Mouse (Mus musculus): ENCODE measurements around the gene Myocd. TPM values are rescaled to one million over a fixed set of nuclear protein-coding genes. Genes with fewer than 3 reads are reported as not detected.

Myocd gene
- total and polyA plus RNA-seq, 2 experiments from 2014 or later = 55.9 to 129 TPM

- no peaks in the 10 kb centered on the region for H3K27me3 ChIP-seq (ENCODE audit: control insufficient read depth, insufficient read depth, low read length)
- no peaks in the 10 kb centered on the region for H3K36me3 ChIP-seq (replicated peaks; ENCODE audit: control insufficient read depth, insufficient read depth, low read length)
- WGBS = 35% methylated on average over 11 of the region's 11 CpGs
- DNase-seq (ENCODE audit: low spot score) (no peak), ATAC-seq (ENCODE audit: insufficient read depth, low read depth) (no peak)
- H3K4me1 ChIP-seq (ENCODE audit: control insufficient read depth, insufficient read depth) = peaks cover 25% of the 10 kb centered on the region
- no peak overlapping the region for H3K4me3 ChIP-seq (ENCODE audit: low read depth, low read length)
- no peak overlapping the region; the same call in 1 of the 2 replicates for H3K9ac ChIP-seq (replicated peaks; ENCODE audit: low read depth, low read length)
- H3K9me3 ChIP-seq (replicated peaks; ENCODE audit: control insufficient read depth, low read length) = no peaks in the 10 kb centered on the region
- peak overlapping the region; percentile 60; the same call in 1 of the 2 replicates for H3K27ac ChIP-seq (ENCODE audit: low read depth)
- peak overlapping the region; percentile 27; the same call in 1 of the 2 replicates for H3K4me2 ChIP-seq (ENCODE audit: low read depth, low read length)
- TF ChIP-seq CTCF (IDR thresholded peaks at IDR 0.05; ENCODE audit: low read depth) = no peak
- TF ChIP-seq EP300 (IDR thresholded peaks at IDR 0.05; ENCODE audit: low read depth) = no peak
Measured at GRCm38 (mm10) chr11:65256143-65256542, 13.6 kb downstream of the Myocd start.

- no peak for ATAC-seq (ENCODE audit: insufficient read depth, low read depth)
- H3K4me1 ChIP-seq (ENCODE audit: control insufficient read depth, insufficient read depth) = peaks cover 25% of the 10 kb centered on the region
Measured at GRCm38 (mm10) chr11:65255564-65255963, 14.2 kb downstream of the Myocd start.

GRCm38 (mm10) chr11:65250366-65250765 is 19.4 kb downstream of the Myocd start:
- Histone ChIP-seq H3K4me3 (ENCODE audit: low read depth, low read length) (no peak overlapping the region), H3K27me3 (ENCODE audit: control insufficient read depth, insufficient read depth, low read length) (no peaks in the 10 kb centered on the region), H3K9me3 (replicated peaks; ENCODE audit: control insufficient read depth, low read length) (no peaks in the 10 kb centered on the region), H3K36me3 (replicated peaks; ENCODE audit: control insufficient read depth, insufficient read depth, low read length) (no peaks in the 10 kb centered on the region; the same call in 1 of the 2 replicates), H3K27ac (ENCODE audit: low read depth) (peak overlapping the region; percentile 15; the same call in 1 of the 2 replicates), H3K4me2 (ENCODE audit: low read depth, low read length) (no peak overlapping the region), H3K9ac (replicated peaks; ENCODE audit: low read depth, low read length) (no peak overlapping the region), H3K4me1 (ENCODE audit: control insufficient read depth, insufficient read depth) (peaks cover 15% of the 10 kb centered on the region; the same call in 1 of the 2 replicates)
- ATAC-seq (ENCODE audit: insufficient read depth, low read depth) (no peak), DNase-seq (ENCODE audit: low spot score) (no peak)
- TF ChIP-seq CTCF (IDR thresholded peaks at IDR 0.05; ENCODE audit: low read depth) (no peak), EP300 (IDR thresholded peaks at IDR 0.05; ENCODE audit: low read depth) (no peak)
- WGBS = 88% methylated on average over 4 of the region's 4 CpGs

More at GRCm38 (mm10) chr11:65255564-65255963, 14.2 kb downstream of the Myocd start:
- no peak for TF ChIP-seq EP300 (IDR thresholded peaks at IDR 0.05; ENCODE audit: low read depth)
- no peak for TF ChIP-seq CTCF (IDR thresholded peaks at IDR 0.05; ENCODE audit: low read depth)
- H3K36me3 ChIP-seq (replicated peaks; ENCODE audit: control insufficient read depth, insufficient read depth, low read length) = no peaks in the 10 kb centered on the region
- H3K9me3 ChIP-seq (replicated peaks; ENCODE audit: control insufficient read depth, low read length) = no peaks in the 10 kb centered on the region
- H3K9ac ChIP-seq (replicated peaks; ENCODE audit: low read depth, low read length) = peak overlapping the region; percentile 35; the same call in 1 of the 2 replicates
- H3K4me3 ChIP-seq (ENCODE audit: low read depth, low read length) = no peak overlapping the region
- H3K27me3 ChIP-seq (ENCODE audit: control insufficient read depth, insufficient read depth, low read length) = no peaks in the 10 kb centered on the region
- DNase-seq (ENCODE audit: low spot score) = no peak
- peak overlapping the region; percentile 60 for H3K27ac ChIP-seq (ENCODE audit: low read depth)
- 41% methylated on average over 6 of the region's 6 CpGs for WGBS
- H3K4me2 ChIP-seq (ENCODE audit: low read depth, low read length) = peak overlapping the region; percentile 27; the same call in 1 of the 2 replicates

- no peaks in the 10 kb centered on the region for H3K27me3 ChIP-seq (ENCODE audit: control insufficient read depth, insufficient read depth, low read length)
- H3K9ac ChIP-seq (replicated peaks; ENCODE audit: low read depth, low read length) = no peak overlapping the region; the same call in 1 of the 2 replicates
- H3K9me3 ChIP-seq (replicated peaks; ENCODE audit: control insufficient read depth, low read length) = no peaks in the 10 kb centered on the region
- DNase-seq (ENCODE audit: low spot score) (no peak), ATAC-seq (ENCODE audit: insufficient read depth, low read depth) (no peak)
- peaks cover 19% of the 10 kb centered on the region; the same call in 1 of the 2 replicates for H3K4me1 ChIP-seq (ENCODE audit: control insufficient read depth, insufficient read depth)
- H3K4me3 ChIP-seq (ENCODE audit: low read depth, low read length) = no peak overlapping the region
- H3K36me3 ChIP-seq (replicated peaks; ENCODE audit: control insufficient read depth, insufficient read depth, low read length) = no peaks in the 10 kb centered on the region; the same call in 1 of the 2 replicates
- TF ChIP-seq CTCF (IDR thresholded peaks at IDR 0.05; ENCODE audit: low read depth) (no peak), EP300 (IDR thresholded peaks at IDR 0.05; ENCODE audit: low read depth) (no peak)
- 41% methylated on average over 8 of the region's 8 CpGs for WGBS
- H3K4me2 ChIP-seq (ENCODE audit: low read depth, low read length) = no peak overlapping the region
- H3K27ac ChIP-seq (ENCODE audit: low read depth) = peak overlapping the region; percentile 59; the same call in 1 of the 2 replicates
Measured at GRCm38 (mm10) chr11:65246301-65247054, 23.3 kb downstream of the Myocd start.

- Histone ChIP-seq H3K36me3 (replicated peaks; ENCODE audit: control insufficient read depth, insufficient read depth, low read length) (no peaks in the 10 kb centered on the region; the same call in 1 of the 2 replicates), H3K9me3 (replicated peaks; ENCODE audit: control insufficient read depth, low read length) (no peaks in the 10 kb centered on the region), H3K9ac (replicated peaks; ENCODE audit: low read depth, low read length) (no peak overlapping the region), H3K27ac (ENCODE audit: low read depth) (peak overlapping the region; percentile 84), H3K4me2 (ENCODE audit: low read depth, low read length) (no peak overlapping the region), H3K27me3 (ENCODE audit: control insufficient read depth, insufficient read depth, low read length) (no peaks in the 10 kb centered on the region), H3K4me3 (ENCODE audit: low read depth, low read length) (no peak overlapping the region), H3K4me1 (ENCODE audit: control insufficient read depth, insufficient read depth) (0 out of 2 replicates have a peak, but pooled peaks cover 8% of the 10 kb centered on the region)
- ATAC-seq (ENCODE audit: insufficient read depth, low read depth) (peak; percentile 78), DNase-seq (ENCODE audit: low spot score) (peak; percentile 82)
- WGBS = 37% methylated on average over 3 of the region's 3 CpGs
- TF ChIP-seq EP300 (IDR thresholded peaks at IDR 0.05; ENCODE audit: low read depth) (no peak), CTCF (IDR thresholded peaks at IDR 0.05; ENCODE audit: low read depth) (no peak)
Measured at GRCm38 (mm10) chr11:65243593-65243992, 26.2 kb downstream of the Myocd start.
